Mouse (Mus musculus): ENCODE results near the gene Gadd45a.

- no peak for TF ChIP-seq GATA1 (IDR thresholded peaks at IDR 0.05; ENCODE audit: low read length)
- TF ChIP-seq TAL1 (IDR thresholded peaks at IDR 0.05; ENCODE audit: low read length): no peak
Measured at GRCm38 (mm10) chr6:67040904-67041410, 3.7 kb upstream of the Gadd45a start.
